Mouse (Mus musculus): ENCODE measurements at regions not wholly inside any gene's neighbourhood (a gene's known extent, or its start where the extent isn't known, plus 50 kb on each side); places are given as distances from the start of the nearest gene placed in this dataset.

DNA sequence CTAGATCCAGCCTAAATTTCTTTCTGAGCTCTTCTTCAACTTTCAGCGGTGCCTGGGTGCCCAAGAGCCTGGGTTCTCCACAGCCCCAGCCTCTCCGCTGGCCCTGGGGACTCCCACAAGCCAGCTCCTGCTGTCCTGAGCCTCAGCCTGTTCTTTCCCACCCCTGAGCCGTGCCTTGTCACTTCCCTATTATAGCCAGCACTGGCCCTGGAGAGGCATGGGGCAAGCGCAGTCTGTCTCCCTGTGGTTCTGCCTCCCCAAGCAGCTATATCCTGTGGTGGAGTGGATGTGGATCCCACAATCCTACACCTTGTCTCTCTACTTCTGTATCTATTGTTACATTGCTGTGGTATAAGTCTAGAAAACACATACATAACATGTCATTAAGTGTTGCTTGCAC lies 128.6 kb upstream of the Hgf start:
- DNase-seq (no peak), ATAC-seq (no peak)
- Histone ChIP-seq H3K9me3 (ENCODE audit: low read length) (no peaks in the 10 kb centered on the region), H3K4me1 (ENCODE audit: insufficient read depth) (no peaks in the 10 kb centered on the region), H3K9ac (replicated peaks) (no peak overlapping the region), H3K36me3 (replicated peaks; ENCODE audit: insufficient read depth, low read length) (no peaks in the 10 kb centered on the region), H3K27me3 (ENCODE audit: insufficient read depth, low read length) (no peaks in the 10 kb centered on the region), H3K27ac (ENCODE audit: low read depth) (no peak overlapping the region), H3K4me3 (ENCODE audit: low read depth, low read length) (no peak overlapping the region), H3K4me2 (ENCODE audit: low read depth, low read length) (no peak overlapping the region)
- WGBS (ENCODE audit: insufficient replicate concordance), result 68% methylated on average over 4 of the region's 4 CpGs
- TF ChIP-seq CTCF (IDR thresholded peaks at IDR 0.05; ENCODE audit: low read depth), result no peak
- no peak for TF ChIP-seq EP300 (IDR thresholded peaks at IDR 0.05; ENCODE audit: low read depth)

DNA sequence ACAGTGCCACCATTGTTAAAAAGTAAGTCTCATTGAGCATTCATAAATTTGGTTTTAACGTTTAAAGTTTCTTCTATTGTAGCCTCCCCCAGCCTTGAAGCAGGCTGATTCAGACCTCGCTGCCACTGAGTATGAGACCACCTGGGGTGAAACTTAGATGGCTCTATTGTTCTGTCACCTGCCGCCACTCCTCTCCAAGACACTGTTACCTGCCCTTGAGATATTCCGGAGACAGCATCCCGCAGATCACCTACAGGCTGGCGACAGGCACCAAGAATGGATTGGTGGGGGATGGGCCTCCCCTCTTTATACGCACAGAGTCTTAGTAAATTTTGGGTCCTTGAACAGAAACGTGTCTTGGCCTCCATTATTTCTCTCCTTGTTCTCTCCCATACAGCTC lies 128.0 kb upstream of the Hgf start:
- H3K9me3 ChIP-seq (ENCODE audit: low read length), result no peaks in the 10 kb centered on the region
- ATAC-seq, result no peak
- H3K4me2 ChIP-seq (ENCODE audit: low read depth, low read length), result no peak overlapping the region
- WGBS (ENCODE audit: insufficient replicate concordance), result 69% methylated on average over 8 of the region's 8 CpGs
- no peak overlapping the region for H3K27ac ChIP-seq (ENCODE audit: low read depth)
- H3K4me3 ChIP-seq (ENCODE audit: low read depth, low read length), result no peak overlapping the region
- H3K36me3 ChIP-seq (replicated peaks; ENCODE audit: insufficient read depth, low read length), result no peaks in the 10 kb centered on the region
- DNase-seq, result no peak
- TF ChIP-seq CTCF (IDR thresholded peaks at IDR 0.05; ENCODE audit: low read depth), result no peak
- TF ChIP-seq EP300 (IDR thresholded peaks at IDR 0.05; ENCODE audit: low read depth), result no peak
- H3K9ac ChIP-seq (replicated peaks), result no peak overlapping the region
- no peaks in the 10 kb centered on the region for H3K27me3 ChIP-seq (ENCODE audit: insufficient read depth, low read length)
- H3K4me1 ChIP-seq (ENCODE audit: insufficient read depth), result no peaks in the 10 kb centered on the region

DNA sequence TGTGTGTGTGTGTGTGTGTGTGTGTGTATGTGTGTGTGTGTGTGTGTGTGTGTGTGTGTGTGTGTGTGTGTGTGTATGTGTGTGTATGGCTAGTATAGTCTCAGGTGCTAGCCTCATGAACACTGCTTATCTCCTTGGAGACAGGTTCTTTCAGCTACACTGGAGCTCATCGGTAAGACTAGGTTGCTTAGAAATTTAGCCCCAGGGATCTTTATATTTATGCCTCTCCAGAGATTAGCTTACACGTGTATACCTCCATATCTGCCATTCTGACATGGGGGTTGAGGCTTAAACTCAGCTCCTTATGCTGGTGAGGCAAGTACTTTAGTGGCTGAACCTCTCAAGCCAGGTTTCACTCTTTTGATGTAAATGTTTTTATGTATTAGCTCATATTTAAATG lies 127.0 kb upstream of the Hgf start:
- H3K4me2 ChIP-seq (ENCODE audit: low read depth, low read length), result no peak overlapping the region
- WGBS (ENCODE audit: insufficient replicate concordance), result 62% methylated on average over 2 of the region's 2 CpGs
- H3K27me3 ChIP-seq (ENCODE audit: insufficient read depth, low read length), result no peaks in the 10 kb centered on the region
- ATAC-seq (no peak), DNase-seq (no peak)
- no peak overlapping the region for H3K9ac ChIP-seq (replicated peaks)
- no peak overlapping the region for H3K4me3 ChIP-seq (ENCODE audit: low read depth, low read length)
- no peak overlapping the region for H3K27ac ChIP-seq (ENCODE audit: low read depth)
- TF ChIP-seq EP300 (IDR thresholded peaks at IDR 0.05; ENCODE audit: low read depth), result no peak
- TF ChIP-seq CTCF (IDR thresholded peaks at IDR 0.05; ENCODE audit: low read depth), result no peak
- no peaks in the 10 kb centered on the region for H3K4me1 ChIP-seq (ENCODE audit: insufficient read depth)
- no peaks in the 10 kb centered on the region for H3K36me3 ChIP-seq (replicated peaks; ENCODE audit: insufficient read depth, low read length)
- H3K9me3 ChIP-seq (ENCODE audit: low read length), result no peaks in the 10 kb centered on the region

DNA sequence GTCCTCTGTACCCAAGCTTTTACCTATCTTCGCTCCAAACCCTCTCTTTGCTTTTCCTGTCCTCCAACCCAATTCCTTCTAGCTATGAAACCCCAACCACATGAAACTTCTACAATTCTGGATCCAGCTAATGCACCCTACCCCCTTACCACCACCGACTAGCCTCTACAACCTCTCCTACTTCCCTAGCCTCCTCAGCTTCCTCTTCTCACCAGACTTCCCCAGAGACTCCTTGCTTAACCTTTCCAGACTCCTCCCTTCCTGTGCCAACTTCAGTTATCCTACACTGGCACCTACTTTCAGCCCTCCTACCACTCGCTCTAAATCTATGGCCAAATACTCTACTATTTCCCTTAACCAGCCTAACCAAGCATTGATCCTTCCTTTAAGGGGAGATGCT lies 118.7 kb upstream of the Hgf start:
- 0 out of 2 replicates have a peak, but pooled peaks have one; percentile 27 for ATAC-seq
- no peak for TF ChIP-seq CTCF (IDR thresholded peaks at IDR 0.05; ENCODE audit: low read depth)
- TF ChIP-seq EP300 (IDR thresholded peaks at IDR 0.05; ENCODE audit: low read depth), result no peak
- Histone ChIP-seq H3K36me3 (replicated peaks; ENCODE audit: insufficient read depth, low read length) (no peaks in the 10 kb centered on the region), H3K4me2 (ENCODE audit: low read depth, low read length) (no peak overlapping the region), H3K9me3 (ENCODE audit: low read length) (no peaks in the 10 kb centered on the region), H3K27ac (ENCODE audit: low read depth) (no peak overlapping the region), H3K27me3 (ENCODE audit: insufficient read depth, low read length) (no peaks in the 10 kb centered on the region), H3K4me1 (ENCODE audit: insufficient read depth) (no peaks in the 10 kb centered on the region), H3K4me3 (ENCODE audit: low read depth, low read length) (no peak overlapping the region), H3K9ac (replicated peaks) (no peak overlapping the region)
- DNase-seq, result no peak
- 56% methylated on average over 3 of the region's 3 CpGs for WGBS (ENCODE audit: insufficient replicate concordance)

DNA sequence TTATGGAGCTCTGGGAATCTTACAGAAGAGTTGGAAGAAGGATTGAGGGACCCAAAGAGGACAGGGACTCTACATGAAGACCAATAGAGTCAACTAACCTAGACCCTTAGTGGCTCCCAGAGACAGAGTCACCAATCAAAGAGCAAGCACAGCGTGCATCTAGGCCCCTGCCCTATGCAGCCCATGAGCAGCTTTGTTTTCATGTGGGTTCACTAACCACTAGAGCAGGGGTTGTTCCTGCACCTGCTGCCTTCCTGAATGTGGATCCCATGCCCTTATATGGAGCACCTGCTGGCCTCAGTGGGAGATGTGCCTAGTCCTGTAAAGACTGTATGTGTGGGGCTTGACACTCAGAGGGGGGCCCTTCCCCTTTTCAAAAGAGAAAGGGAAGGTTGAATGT lies 108.2 kb upstream of the Hgf start:
- H3K4me2 ChIP-seq (ENCODE audit: low read depth, low read length), result no peak overlapping the region

DNA sequence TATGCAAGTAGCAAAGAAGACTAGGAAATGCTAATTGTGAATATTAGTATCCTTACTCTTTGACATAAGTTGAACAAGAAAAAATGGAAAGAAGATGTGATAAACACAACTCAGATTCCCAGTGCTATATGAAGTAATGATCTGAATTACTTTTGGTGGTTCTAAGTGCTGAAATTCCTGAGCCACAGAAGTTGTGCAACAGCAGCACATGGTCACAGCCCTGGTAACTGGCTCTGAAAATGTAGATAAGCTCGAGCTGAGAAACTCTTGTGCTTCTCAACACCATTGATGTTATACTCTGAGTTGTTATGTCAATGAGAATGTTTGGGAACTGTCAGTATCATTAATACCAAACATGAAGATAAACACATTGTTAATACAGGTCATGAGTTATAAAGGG lies 106.3 kb upstream of the Hgf start:
- TF ChIP-seq EP300 (IDR thresholded peaks at IDR 0.05; ENCODE audit: low read depth) (no peak), CTCF (IDR thresholded peaks at IDR 0.05; ENCODE audit: low read depth) (no peak)
- H3K27ac ChIP-seq (ENCODE audit: low read depth), result no peak overlapping the region
- DNase-seq (no peak), ATAC-seq (no peak)
- no peaks in the 10 kb centered on the region for H3K27me3 ChIP-seq (ENCODE audit: insufficient read depth, low read length)
- no peak overlapping the region for H3K9ac ChIP-seq (replicated peaks)
- WGBS (ENCODE audit: insufficient replicate concordance), result 27% methylated on average over 1 of the region's 1 CpGs
- no peak overlapping the region for H3K4me2 ChIP-seq (ENCODE audit: low read depth, low read length)
- H3K4me1 ChIP-seq (ENCODE audit: insufficient read depth), result no peaks in the 10 kb centered on the region
- H3K9me3 ChIP-seq (ENCODE audit: low read length), result no peaks in the 10 kb centered on the region
- no peaks in the 10 kb centered on the region for H3K36me3 ChIP-seq (replicated peaks; ENCODE audit: insufficient read depth, low read length)
- H3K4me3 ChIP-seq (ENCODE audit: low read depth, low read length), result no peak overlapping the region

More for the DNA sequence above, 108.2 kb upstream of the Hgf start:
- Histone ChIP-seq H3K9ac (replicated peaks) (no peak overlapping the region), H3K4me3 (ENCODE audit: low read depth, low read length) (no peak overlapping the region), H3K36me3 (replicated peaks; ENCODE audit: insufficient read depth, low read length) (no peaks in the 10 kb centered on the region), H3K4me1 (ENCODE audit: insufficient read depth) (no peaks in the 10 kb centered on the region), H3K27me3 (ENCODE audit: insufficient read depth, low read length) (no peaks in the 10 kb centered on the region), H3K27ac (ENCODE audit: low read depth) (no peak overlapping the region), H3K9me3 (ENCODE audit: low read length) (no peaks in the 10 kb centered on the region)
- ATAC-seq, result no peak
- WGBS (ENCODE audit: insufficient replicate concordance), result 58% methylated on average over 1 of the region's 1 CpGs
- DNase-seq, result no peak
- TF ChIP-seq CTCF (IDR thresholded peaks at IDR 0.05; ENCODE audit: low read depth) (no peak), EP300 (IDR thresholded peaks at IDR 0.05; ENCODE audit: low read depth) (no peak)

DNA sequence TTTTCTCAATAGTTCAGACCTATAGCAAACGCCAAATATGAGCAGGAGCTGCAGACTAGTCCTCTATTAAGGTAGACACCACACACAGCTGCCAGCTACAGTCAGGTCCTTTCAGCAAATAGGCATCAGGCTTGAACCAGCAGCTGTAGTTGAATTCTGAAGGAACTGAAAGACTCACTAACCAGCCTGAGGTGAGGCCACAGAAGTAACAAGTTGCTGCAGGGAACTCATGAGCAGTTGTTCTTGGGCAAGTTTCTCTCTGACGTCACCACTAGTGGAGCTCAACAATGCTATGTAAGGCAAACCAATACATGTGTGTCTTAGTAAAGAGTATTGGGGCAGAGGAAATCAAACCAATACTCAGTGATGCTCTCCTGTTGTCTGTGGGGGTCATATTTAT lies 91.5 kb upstream of the Hgf start:
- TF ChIP-seq CTCF (IDR thresholded peaks at IDR 0.05; ENCODE audit: low read depth) (no peak), EP300 (IDR thresholded peaks at IDR 0.05; ENCODE audit: low read depth) (no peak)
- H3K4me3 ChIP-seq (ENCODE audit: low read depth, low read length), result no peak overlapping the region
- H3K9me3 ChIP-seq (ENCODE audit: low read length), result no peaks in the 10 kb centered on the region
- ATAC-seq (no peak), DNase-seq (no peak)
- WGBS (ENCODE audit: insufficient replicate concordance), result 56% methylated on average over 2 of the region's 2 CpGs
- no peaks in the 10 kb centered on the region for H3K27me3 ChIP-seq (ENCODE audit: insufficient read depth, low read length)
- H3K4me1 ChIP-seq (ENCODE audit: insufficient read depth), result no peaks in the 10 kb centered on the region
- no peak overlapping the region for H3K4me2 ChIP-seq (ENCODE audit: low read depth, low read length)
- no peaks in the 10 kb centered on the region for H3K36me3 ChIP-seq (replicated peaks; ENCODE audit: insufficient read depth, low read length)
- H3K9ac ChIP-seq (replicated peaks), result no peak overlapping the region
- H3K27ac ChIP-seq (ENCODE audit: low read depth), result no peak overlapping the region

Data from liver, postnatal 0 days (tissue).